Mouse (Mus musculus): ENCODE results near the gene Prkag2. TPM values are rescaled to one million over a fixed set of nuclear protein-coding genes. Genes with fewer than 3 reads are reported as not detected.
A peak's percentile ranks its signal among the peaks of the same experiment; 100 is the strongest.

The Prkag2 gene
- polyA plus RNA-seq, 1 experiment from 2014 or later = 97.6 TPM

DNA sequence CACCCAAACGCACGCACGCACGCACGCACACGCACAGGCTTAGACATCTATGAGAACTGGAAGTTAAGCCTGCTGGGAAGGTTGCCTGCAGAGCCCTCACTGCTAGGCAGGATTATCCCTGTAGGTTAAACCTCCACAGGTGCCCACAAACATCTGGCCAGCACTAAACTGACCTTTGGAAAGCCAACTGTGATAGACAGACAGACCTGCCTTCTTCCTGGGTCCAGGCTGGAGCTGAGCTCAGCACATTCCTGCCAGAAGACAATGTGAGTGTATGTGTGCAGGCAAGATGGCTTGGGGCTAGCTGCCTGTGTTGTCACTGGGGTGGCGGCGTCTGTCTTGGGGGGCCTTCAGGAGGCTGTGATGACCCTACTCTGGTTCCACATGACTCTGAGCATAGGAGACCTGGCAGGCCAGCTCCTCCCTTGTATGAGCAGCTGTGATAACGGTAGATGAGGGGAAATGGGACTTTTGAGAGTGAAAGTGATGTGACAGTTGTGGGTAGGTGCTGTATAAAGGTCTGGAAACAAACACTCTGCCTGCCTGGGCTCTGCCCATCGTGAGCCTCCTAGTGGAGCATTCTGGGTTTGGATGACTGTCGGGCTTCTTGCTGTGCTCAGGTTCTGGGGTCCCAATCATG, 131.1 kb downstream of the Prkag2 start:
- Histone ChIP-seq H3K4me2 (ENCODE audit: low read length) (no peak overlapping the region), H3K9ac (replicated peaks; ENCODE audit: low read length) (no peak overlapping the region), H3K4me1 (ENCODE audit: control insufficient read depth, insufficient read depth, low read length) (peaks cover 7% of the 10 kb centered on the region; the same call in 1 of the 2 replicates), H3K27ac (replicated peaks; ENCODE audit: low read depth, low read length) (0 out of 2 replicates have a peak overlapping the region, but pooled peaks have one; percentile 9), H3K9me3 (ENCODE audit: control insufficient read depth, low read length) (no peaks in the 10 kb centered on the region), H3K27me3 (ENCODE audit: control insufficient read depth, insufficient read depth, low read length) (no peaks in the 10 kb centered on the region), H3K36me3 (ENCODE audit: control insufficient read depth, insufficient read depth, low read length) (no peaks in the 10 kb centered on the region), H3K4me3 (replicated peaks; ENCODE audit: low read depth, low read length) (no peak overlapping the region)
- 57% methylated on average over 11 of the region's 11 CpGs for WGBS
- DNase-seq (no peak), ATAC-seq (ENCODE audit: low FRiP score, low TSS enrichment) (no peak)

DNA sequence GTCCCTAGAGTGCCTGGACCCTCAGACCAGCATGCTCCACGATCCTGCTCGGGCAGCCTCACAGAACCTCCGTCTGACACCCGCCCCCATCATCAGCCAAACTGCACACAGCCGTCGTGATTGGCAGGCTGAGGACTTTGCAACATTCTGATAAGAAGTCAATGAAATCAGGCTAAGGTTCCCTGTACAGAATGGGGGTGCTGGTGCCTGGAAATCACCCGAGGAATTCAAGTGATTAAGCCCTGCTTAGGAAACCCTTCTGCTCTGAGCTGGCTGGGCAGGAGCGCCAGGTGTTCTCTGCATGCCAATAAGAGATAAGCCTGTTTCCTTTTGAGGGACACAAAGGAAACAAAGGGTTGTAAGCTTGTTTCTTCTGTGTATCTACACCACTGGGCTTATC, 131.7 kb downstream of the Prkag2 start:
- H3K27ac ChIP-seq (replicated peaks; ENCODE audit: low read depth, low read length) = no peak overlapping the region
- 32% methylated on average over 8 of the region's 8 CpGs for WGBS
- ATAC-seq (ENCODE audit: low FRiP score, low TSS enrichment) = no peak

GRCm38 (mm10) chr5:24967898-24968535, 132.4 kb downstream of the Prkag2 start:
- Histone ChIP-seq H3K4me1 (ENCODE audit: control insufficient read depth, insufficient read depth, low read length) (peaks cover 7% of the 10 kb centered on the region; the same call in 1 of the 2 replicates), H3K4me2 (ENCODE audit: low read length) (no peak overlapping the region), H3K4me3 (replicated peaks; ENCODE audit: low read depth, low read length) (no peak overlapping the region), H3K27ac (replicated peaks; ENCODE audit: low read depth, low read length) (no peak overlapping the region), H3K27me3 (ENCODE audit: control insufficient read depth, insufficient read depth, low read length) (no peaks in the 10 kb centered on the region), H3K9me3 (ENCODE audit: control insufficient read depth, low read length) (no peaks in the 10 kb centered on the region), H3K36me3 (ENCODE audit: control insufficient read depth, insufficient read depth, low read length) (no peaks in the 10 kb centered on the region), H3K9ac (replicated peaks; ENCODE audit: low read length) (no peak overlapping the region)
- ATAC-seq (ENCODE audit: low FRiP score, low TSS enrichment) (no peak), DNase-seq (no peak)
- 72% methylated on average over 7 of the region's 7 CpGs for WGBS

More for the DNA sequence above, 131.7 kb downstream of the Prkag2 start:
- no peak overlapping the region for H3K4me2 ChIP-seq (ENCODE audit: low read length)
- DNase-seq = peak; percentile 42
- H3K27me3 ChIP-seq (ENCODE audit: control insufficient read depth, insufficient read depth, low read length) = no peaks in the 10 kb centered on the region
- no peaks in the 10 kb centered on the region for H3K9me3 ChIP-seq (ENCODE audit: control insufficient read depth, low read length)
- no peaks in the 10 kb centered on the region for H3K36me3 ChIP-seq (ENCODE audit: control insufficient read depth, insufficient read depth, low read length)
- H3K4me1 ChIP-seq (ENCODE audit: control insufficient read depth, insufficient read depth, low read length) = peaks cover 7% of the 10 kb centered on the region; the same call in 1 of the 2 replicates
- H3K4me3 ChIP-seq (replicated peaks; ENCODE audit: low read depth, low read length) = no peak overlapping the region
- H3K9ac ChIP-seq (replicated peaks; ENCODE audit: low read length) = no peak overlapping the region

GRCm38 (mm10) chr5:24963776-24964175, 136.7 kb downstream of the Prkag2 start:
- Histone ChIP-seq H3K9ac (replicated peaks; ENCODE audit: low read length) (no peak overlapping the region), H3K36me3 (ENCODE audit: control insufficient read depth, insufficient read depth, low read length) (no peaks in the 10 kb centered on the region), H3K27me3 (ENCODE audit: control insufficient read depth, insufficient read depth, low read length) (no peaks in the 10 kb centered on the region), H3K4me1 (ENCODE audit: control insufficient read depth, insufficient read depth, low read length) (peaks cover 6% of the 10 kb centered on the region; the same call in 1 of the 2 replicates), H3K27ac (replicated peaks; ENCODE audit: low read depth, low read length) (no peak overlapping the region), H3K4me2 (ENCODE audit: low read length) (no peak overlapping the region), H3K9me3 (ENCODE audit: control insufficient read depth, low read length) (no peaks in the 10 kb centered on the region), H3K4me3 (replicated peaks; ENCODE audit: low read depth, low read length) (no peak overlapping the region)
- WGBS = 73% methylated on average over 4 of the region's 4 CpGs
- ATAC-seq (ENCODE audit: low FRiP score, low TSS enrichment) (no peak), DNase-seq (no peak)

DNA sequence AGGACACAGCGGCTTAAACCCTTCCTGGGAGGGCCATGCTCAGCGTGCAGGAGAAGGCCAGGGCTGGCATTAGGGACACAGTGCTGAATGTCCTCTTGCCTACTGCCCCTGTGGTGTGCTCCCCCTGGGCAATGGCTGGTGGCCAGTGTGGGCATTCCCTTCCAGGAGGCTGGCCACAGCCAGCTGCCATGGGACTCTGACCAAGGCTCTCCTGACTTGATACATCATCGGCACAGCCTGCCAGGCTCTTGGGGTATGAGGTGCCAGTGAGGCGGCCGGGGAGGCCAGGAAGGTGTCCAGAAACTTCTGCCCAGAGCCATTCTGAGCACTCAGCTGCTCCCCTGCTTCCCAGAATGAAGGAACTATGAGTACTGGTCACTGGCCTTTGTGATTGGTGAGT, 139.7 kb downstream of the Prkag2 start:
- Histone ChIP-seq H3K36me3 (ENCODE audit: control insufficient read depth, insufficient read depth, low read length) (no peaks in the 10 kb centered on the region), H3K9me3 (ENCODE audit: control insufficient read depth, low read length) (no peaks in the 10 kb centered on the region), H3K27ac (replicated peaks; ENCODE audit: low read depth, low read length) (no peak overlapping the region), H3K9ac (replicated peaks; ENCODE audit: low read length) (no peak overlapping the region), H3K4me1 (ENCODE audit: control insufficient read depth, insufficient read depth, low read length) (no peaks in the 10 kb centered on the region), H3K4me3 (replicated peaks; ENCODE audit: low read depth, low read length) (no peak overlapping the region), H3K4me2 (ENCODE audit: low read length) (no peak overlapping the region), H3K27me3 (ENCODE audit: control insufficient read depth, insufficient read depth, low read length) (no peaks in the 10 kb centered on the region)
- DNase-seq (no peak), ATAC-seq (ENCODE audit: low FRiP score, low TSS enrichment) (no peak)
- WGBS = 93% methylated on average over 5 of the region's 5 CpGs

GRCm38 (mm10) chr5:24959758-24960157, 140.7 kb downstream of the Prkag2 start:
- H3K9ac ChIP-seq (replicated peaks; ENCODE audit: low read length) = no peak overlapping the region
- 83% methylated on average over 3 of the region's 3 CpGs for WGBS
- no peaks in the 10 kb centered on the region for H3K4me1 ChIP-seq (ENCODE audit: control insufficient read depth, insufficient read depth, low read length)
- DNase-seq = no peak
- no peaks in the 10 kb centered on the region for H3K9me3 ChIP-seq (ENCODE audit: control insufficient read depth, low read length)
- no peaks in the 10 kb centered on the region for H3K27me3 ChIP-seq (ENCODE audit: control insufficient read depth, insufficient read depth, low read length)
- no peak overlapping the region for H3K4me2 ChIP-seq (ENCODE audit: low read length)
- H3K4me3 ChIP-seq (replicated peaks; ENCODE audit: low read depth, low read length) = no peak overlapping the region
- no peaks in the 10 kb centered on the region for H3K36me3 ChIP-seq (ENCODE audit: control insufficient read depth, insufficient read depth, low read length)
- no peak for ATAC-seq (ENCODE audit: low FRiP score, low TSS enrichment)
- H3K27ac ChIP-seq (replicated peaks; ENCODE audit: low read depth, low read length) = no peak overlapping the region

DNA sequence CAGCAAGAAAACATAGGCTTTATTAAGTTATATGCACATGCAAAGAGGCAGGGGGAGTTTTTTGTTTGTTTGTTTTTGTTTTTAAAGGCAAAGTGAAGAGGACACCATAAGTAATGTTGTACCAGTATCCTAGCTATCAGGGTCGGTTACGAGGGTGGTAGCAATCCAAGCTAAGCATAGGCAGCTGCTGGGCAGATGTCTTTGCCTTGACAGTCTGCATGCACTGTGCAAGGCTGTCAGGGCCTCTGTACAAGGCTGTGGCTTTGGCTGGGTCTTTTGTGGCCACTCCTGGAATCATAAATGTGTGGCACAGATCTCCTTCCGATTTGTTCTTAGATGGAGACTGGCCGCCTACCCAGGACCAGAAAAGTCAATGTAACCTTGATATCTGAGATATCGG, 141.8 kb downstream of the Prkag2 start:
- WGBS = 86% methylated on average over 5 of the region's 5 CpGs
- Histone ChIP-seq H3K9ac (replicated peaks; ENCODE audit: low read length) (no peak overlapping the region), H3K4me3 (replicated peaks; ENCODE audit: low read depth, low read length) (no peak overlapping the region), H3K36me3 (ENCODE audit: control insufficient read depth, insufficient read depth, low read length) (no peaks in the 10 kb centered on the region), H3K9me3 (ENCODE audit: control insufficient read depth, low read length) (no peaks in the 10 kb centered on the region), H3K27ac (replicated peaks; ENCODE audit: low read depth, low read length) (no peak overlapping the region), H3K27me3 (ENCODE audit: control insufficient read depth, insufficient read depth, low read length) (no peaks in the 10 kb centered on the region), H3K4me1 (ENCODE audit: control insufficient read depth, insufficient read depth, low read length) (no peaks in the 10 kb centered on the region), H3K4me2 (ENCODE audit: low read length) (no peak overlapping the region)
- DNase-seq (no peak), ATAC-seq (ENCODE audit: low FRiP score, low TSS enrichment) (no peak)

- Histone ChIP-seq H3K27me3 (ENCODE audit: control insufficient read depth, insufficient read depth, low read length) (no peaks in the 10 kb centered on the region), H3K4me2 (ENCODE audit: low read length) (no peak overlapping the region), H3K4me1 (ENCODE audit: control insufficient read depth, insufficient read depth, low read length) (0 out of 2 replicates have a peak, but pooled peaks cover 6% of the 10 kb centered on the region), H3K9me3 (ENCODE audit: control insufficient read depth, low read length) (no peaks in the 10 kb centered on the region), H3K36me3 (ENCODE audit: control insufficient read depth, insufficient read depth, low read length) (no peaks in the 10 kb centered on the region), H3K27ac (replicated peaks; ENCODE audit: low read depth, low read length) (no peak overlapping the region), H3K4me3 (replicated peaks; ENCODE audit: low read depth, low read length) (no peak overlapping the region), H3K9ac (replicated peaks; ENCODE audit: low read length) (no peak overlapping the region)
- WGBS = 89% methylated on average over 7 of the region's 7 CpGs
- ATAC-seq (ENCODE audit: low FRiP score, low TSS enrichment) = no peak
- no peak for DNase-seq
These were observed 143.6 kb downstream of the Prkag2 start for GRCm38 (mm10) chr5:24956891-24957290.

Data from midbrain, embryonic 14.5 days (tissue).